Mouse (Mus musculus) CH12.LX (cell line): Measurements from ENCODE around the gene Alkal2. TPM values are rescaled to one million over a fixed set of nuclear protein-coding genes. Genes with fewer than 3 reads are reported as not detected.

ENCODE experiments used
- DNase-seq: peaks from one replicate; pipeline ENCODE4 v3.0.0-alpha.2; 2013; ENCODE audit errors: extremely low read depth
- H3K27ac ChIP-seq: 2 replicates; pipeline ENCODE4 v1.5.1; 2012; ENCODE audit warnings: low read depth, mild to moderate bottlenecking, control low read depth, moderate library complexity; ENCODE audit not compliant: insufficient read depth
- H3K27me3 ChIP-seq: replicated peaks from 2 replicates; pipeline ENCODE3; 2012; ENCODE audit warnings: inconsistent platforms
- H3K36me3 ChIP-seq, 2 experiments: replicated peaks in 1 of 2; 2 replicates each; pipeline versions ENCODE3 to v1.6.1; 2012; ENCODE audit warnings: inconsistent platforms in 1 of 2, low read length in 1 of 2, mild to moderate bottlenecking in 1 of 2, mixed read lengths in 1 of 2, moderate library complexity in 1 of 2; ENCODE audit not compliant: control insufficient read depth in 1 of 2, insufficient read depth in 1 of 2
- H3K4me1 ChIP-seq, 2 experiments: 2 replicates each; pipeline ENCODE4 v1.6.1; 2012; ENCODE audit warnings: inconsistent platforms in 1 of 2, moderate library complexity in 1 of 2; ENCODE audit not compliant: insufficient read depth in 2 of 2, control insufficient read depth in 1 of 2
- H3K4me2 ChIP-seq: 2 replicates; pipeline ENCODE4 v1.6.1; 2012; ENCODE audit warnings: low read depth, mild to moderate bottlenecking, control low read depth; ENCODE audit not compliant: poor library complexity, insufficient read depth, severe bottlenecking
- H3K4me3 ChIP-seq, 3 experiments: fragments of 150-350 bp in 1 of 3; sonication (generic) in 1 of 3; replicated peaks in 1 of 3; 2 replicates each; pipeline versions ENCODE3 to v1.5.1; 2011 to 2012; ENCODE audit warnings: low read depth in 2 of 3, low read length in 2 of 3, mild to moderate bottlenecking in 2 of 3, moderate library complexity in 2 of 3, control low read depth in 1 of 3, improper control_type of control experiment in 1 of 3, inconsistent platforms in 1 of 3, mixed read lengths in 1 of 3; ENCODE audit not compliant: poor library complexity in 1 of 3
- H3K79me2 ChIP-seq: replicated peaks from 2 replicates; pipeline ENCODE4 v1.6.1; 2012; ENCODE audit warnings: mild to moderate bottlenecking, moderate library complexity; ENCODE audit not compliant: control insufficient read depth, poor library complexity, insufficient read depth, severe bottlenecking; ENCODE audit errors: extremely low read depth
- H3K9ac ChIP-seq: 2 replicates; pipeline ENCODE4 v1.6.1; 2012; ENCODE audit warnings: low read depth, mild to moderate bottlenecking, control low read depth, moderate library complexity; ENCODE audit not compliant: insufficient read depth
- H3K9me3 ChIP-seq: replicated peaks from 2 replicates; pipeline ENCODE3; 2012; ENCODE audit warnings: low read length, inconsistent platforms, mixed read lengths
- CHD2 ChIP-seq: IDR thresholded peaks from 2 replicates; pipeline ENCODE4 v1.6.1; 2011; ENCODE audit warnings: low read length, improper control_type of control experiment
- E2F4 ChIP-seq: IDR thresholded peaks from 2 replicates; pipeline ENCODE4 v1.6.1; 2011; ENCODE audit warnings: low read depth, low read length, improper control_type of control experiment; ENCODE audit not compliant: insufficient replicate concordance
- ELF1 ChIP-seq: IDR thresholded peaks from 2 replicates; pipeline ENCODE4 v1.6.1; 2014; ENCODE audit warnings: low read depth, mild to moderate bottlenecking, inconsistent platforms, low read length, improper control_type of control experiment
- EP300 ChIP-seq: IDR thresholded peaks from 2 replicates; pipeline ENCODE4 v1.6.1; 2011; ENCODE audit warnings: low read length, improper control_type of control experiment
- ETS1 ChIP-seq: conservative IDR thresholded peaks from 2 replicates; pipeline ENCODE4 v1.6.1; 2012; ENCODE audit warnings: low read depth, mild to moderate bottlenecking, inconsistent platforms, low read length, improper control_type of control experiment, moderate library complexity
- IRF4 ChIP-seq: IDR thresholded peaks from 2 replicates; pipeline ENCODE4 v1.6.1; 2014; ENCODE audit warnings: low read depth, mild to moderate bottlenecking, inconsistent platforms, low read length, improper control_type of control experiment
- JUN ChIP-seq: IDR thresholded peaks from 2 replicates; pipeline ENCODE4 v1.6.1; 2011; ENCODE audit warnings: low read depth, mild to moderate bottlenecking, low read length, improper control_type of control experiment, moderate library complexity; ENCODE audit not compliant: insufficient read depth
- JUND ChIP-seq: conservative IDR thresholded peaks from 2 replicates; pipeline ENCODE4 v1.6.1; 2011; ENCODE audit warnings: low read depth, low read length, improper control_type of control experiment
- MAFK ChIP-seq: IDR thresholded peaks from 2 replicates; pipeline ENCODE4 v1.6.1; 2011; ENCODE audit warnings: low read length, improper control_type of control experiment; ENCODE audit not compliant: insufficient replicate concordance
- MAZ ChIP-seq: IDR thresholded peaks from 2 replicates; pipeline ENCODE4 v1.6.1; 2012; ENCODE audit warnings: low read depth, mild to moderate bottlenecking, inconsistent platforms, low read length, improper control_type of control experiment, moderate library complexity
- MEF2A ChIP-seq: IDR thresholded peaks from 2 replicates; pipeline ENCODE4 v1.6.1; 2014; ENCODE audit warnings: low read depth, mild to moderate bottlenecking, inconsistent platforms, low read length, improper control_type of control experiment, borderline replicate concordance
- MXI1 ChIP-seq: IDR thresholded peaks from 2 replicates; pipeline ENCODE4 v1.6.1; 2011; ENCODE audit warnings: mild to moderate bottlenecking, low read depth, low read length, improper control_type of control experiment
- MYC ChIP-seq: IDR thresholded peaks from 2 replicates; pipeline ENCODE4 v1.6.1; 2011; ENCODE audit warnings: low read depth, mild to moderate bottlenecking, improper control_type of control experiment, low read length
- NELFE ChIP-seq: IDR thresholded peaks from 2 replicates; pipeline ENCODE4 v1.6.1; 2011; ENCODE audit warnings: low read depth, low read length, improper control_type of control experiment
- NRF1 ChIP-seq: IDR thresholded peaks from 2 replicates; pipeline ENCODE4 v1.6.1; 2014; ENCODE audit warnings: low read depth, mild to moderate bottlenecking, inconsistent platforms, low read length, improper control_type of control experiment, moderate library complexity
- PAX5 ChIP-seq: IDR thresholded peaks from 2 replicates; pipeline ENCODE4 v1.6.1; 2012; ENCODE audit warnings: low read length, inconsistent platforms, mixed read lengths
- POLR2A ChIP-seq: IDR thresholded peaks from 2 replicates; pipeline ENCODE4 v1.6.1; 2011; ENCODE audit warnings: low read depth, mild to moderate bottlenecking, improper control_type of control experiment, low read length
- POLR2AphosphoS2 ChIP-seq: IDR thresholded peaks from 2 replicates; pipeline ENCODE4 v1.6.1; 2011; ENCODE audit warnings: low read depth, low read length, improper control_type of control experiment
- RCOR1 ChIP-seq: conservative IDR thresholded peaks from 2 replicates; pipeline ENCODE4 v1.6.1; 2012; ENCODE audit warnings: low read depth, mild to moderate bottlenecking, inconsistent platforms, low read length, improper control_type of control experiment
- TCF12 ChIP-seq: IDR thresholded peaks from 2 replicates; pipeline ENCODE4 v1.6.1; 2014; ENCODE audit warnings: low read depth, mild to moderate bottlenecking, inconsistent platforms, low read length, improper control_type of control experiment
- USF1 ChIP-seq: IDR thresholded peaks from 2 replicates; pipeline ENCODE4 v1.6.1; 2014; ENCODE audit warnings: low read depth, mild to moderate bottlenecking, inconsistent platforms, low read length, improper control_type of control experiment
- ZKSCAN1 ChIP-seq: IDR thresholded peaks from 2 replicates; pipeline ENCODE4 v1.6.1; 2012; ENCODE audit warnings: low read depth, inconsistent platforms, low read length, improper control_type of control experiment, borderline replicate concordance
- ZMIZ1 ChIP-seq: IDR thresholded peaks from 2 replicates; pipeline ENCODE4 v1.6.1; 2012; ENCODE audit warnings: low read depth, mild to moderate bottlenecking, inconsistent platforms, low read length, improper control_type of control experiment
- ZNF384 ChIP-seq: IDR thresholded peaks from 2 replicates; pipeline ENCODE4 v1.6.1; 2012; ENCODE audit warnings: low read depth, low read length, improper control_type of control experiment, inconsistent platforms
- dilution Hi-C: fragments of 300-500 bp; cut with MboI; formaldehyde crosslinking; loops from 2 replicates; pipeline ENCODE4 v1.14.3; 2020; ENCODE audit warnings: low sequenced_read_pairs; ENCODE audit not compliant: extremely low pct_unique_long_range_greater_than_20kb, extremely low pct_ligation_motif_present
- in situ Hi-C: fragments of 300-500 bp; cut with MboI; formaldehyde crosslinking; loops from 3 replicates; pipeline ENCODE4 v1.14.3; 2019; ENCODE audit warnings: low sequenced_read_pairs, low pct_ligation_motif_present, low pct_unique_long_range_greater_than_20kb, mixed read lengths
- polyA plus RNA-seq: library from polyadenylated mRNA; unstranded; fragments of >175 nt; gene quantifications from 2 replicates; pipeline ENCODE4 v1.2.1, GENCODE M21; 2012; ENCODE audit warnings: low read depth; ENCODE audit not compliant: insufficient read length
- total RNA-seq, 2 experiments: library from RNA; depleted of rRNA; stranded (reverse); fragments of 300-350 nt in 1 of 2; fragments of >200 nt in 1 of 2; gene quantifications; 2 replicates each; pipeline ENCODE4 v1.2.3; 2012 to 2014

Alkal2 gene
- total and polyA plus RNA-seq, 3 experiments, result not detected

- Histone ChIP-seq H3K9me3 (no peaks in the 10 kb centered on the region), H3K79me2 (peaks cover 31% of the 10 kb centered on the region), H3K4me1 (peaks cover 3 to 43% of the 10 kb centered on the region in 2 experiments; a peak in 3 of 4 replicates), H3K27ac (no peak overlapping the region), H3K4me2 (peak overlapping the region; percentile 92), H3K4me3 (no peak overlapping the region), H3K27me3 (peaks cover 13% of the 10 kb centered on the region), H3K36me3 (peaks cover 2 to 26% of the 10 kb centered on the region in 2 experiments), H3K9ac (no peak overlapping the region)
- in situ Hi-C loops, result no loop called here
- no peak for TF ChIP-seq ZNF384
- TF ChIP-seq EP300, result no peak
- no peak for TF ChIP-seq IRF4
- TF ChIP-seq NELFE, result no peak
- no peak for TF ChIP-seq TCF12
- TF ChIP-seq RCOR1, result no peak
- TF ChIP-seq JUN, result no peak
- TF ChIP-seq MYC, result no peak
- TF ChIP-seq MEF2A, result no peak
- TF ChIP-seq ZMIZ1, result no peak
- no peak for DNase-seq
- dilution Hi-C loops, result no loop called here
Measured at GRCm38 (mm10) chr12:30909881-30910280, 25.8 kb downstream of the Alkal2 start.

GRCm38 (mm10) chr12:30910860-30911259 lies 26.7 kb downstream of the Alkal2 start:
- peak; percentile 40 for DNase-seq
- H3K36me3 ChIP-seq, result peaks cover 0 to 17% of the 10 kb centered on the region in 2 experiments
- H3K9ac ChIP-seq, result peak overlapping the region; percentile 75
- no peak overlapping the region; the same call in 1 of the 2 replicates for H3K27ac ChIP-seq
- peak overlapping the region; percentile 77 to 99 (median 87) for H3K4me3 ChIP-seq
- peaks cover 13% of the 10 kb centered on the region for H3K27me3 ChIP-seq
- in situ Hi-C loops, result no loop called here
- peaks cover 3 to 40% of the 10 kb centered on the region in 2 experiments; a peak in 3 of 4 replicates for H3K4me1 ChIP-seq
- H3K4me2 ChIP-seq, result peak overlapping the region; percentile 92
- TF ChIP-seq NELFE (no peak), MYC (0 out of 2 replicates have a peak, but pooled peaks have one; percentile 49)
- no peaks in the 10 kb centered on the region for H3K9me3 ChIP-seq
- peaks cover 31% of the 10 kb centered on the region for H3K79me2 ChIP-seq
- dilution Hi-C loops, result no loop called here

GRCm38 (mm10) chr12:30911261-30912047 lies 27.3 kb downstream of the Alkal2 start, which contains the start of the genes Acp1 and Sh3yl1:
Acp1 (minus strand) TSS chr12:30911589.
Sh3yl1 (plus strand) TSS chr12:30911668.
- Histone ChIP-seq H3K9ac (peak within 1 kb of the TSS; percentile 75), H3K36me3 (peaks cover 0 to 11% of the 10 kb centered on the region in 2 experiments), H3K27me3 (peaks cover 13% of the 10 kb centered on the region), H3K79me2 (peaks cover 28% of the 10 kb centered on the region), H3K4me2 (peak within 1 kb of the TSS; percentile 95), H3K9me3 (no peaks in the 10 kb centered on the region), H3K27ac (no peak within 1 kb of the TSS; the same call in 1 of the 2 replicates), H3K4me3 (peak within 1 kb of the TSS; percentile 77 to 99 (median 87)), H3K4me1 (peaks cover 3 to 34% of the 10 kb centered on the region in 2 experiments; a peak in 3 of 4 replicates)
- in situ Hi-C loops (no loop called here), dilution Hi-C loops (no loop called here)
- DNase-seq, result peak; percentile 86
- TF ChIP-seq MAFK (no peak), MXI1 (peak; percentile 54), ETS1 (no peak), NELFE (peak; percentile 92), ZKSCAN1 (no peak), CHD2 (no peak), ELF1 (no peak), JUND (no peak), NRF1 (peak; percentile 93), TCF12 (peak; percentile 51; the same call in 1 of the 2 replicates), USF1 (no peak), PAX5 (no peak), MAZ (0 out of 2 replicates have a peak, but pooled peaks have one; percentile 45), POLR2A (peak; percentile 81), E2F4 (0 out of 2 replicates have a peak, but pooled peaks have one; percentile 24), POLR2AphosphoS2 (peak; percentile 37; the same call in 1 of the 2 replicates)
